Mouse (Mus musculus) cortical plate, adult 2 months (tissue): ENCODE data around the gene Usp22.

Experiments
- CTCF ChIP-seq: fragments of 200-500 bp; IDR thresholded peaks from 2 replicates; pipeline ENCODE4 v1.5.1; 2011; ENCODE audit warnings: mild to moderate bottlenecking, control low read depth, low read length; ENCODE audit not compliant: insufficient read depth; ENCODE audit errors: extremely low read depth
- POLR2A ChIP-seq: fragments of 200-500 bp; IDR thresholded peaks from 2 replicates; pipeline ENCODE4 v1.6.1; 2011; ENCODE audit warnings: mild to moderate bottlenecking, low read length, control low read depth; ENCODE audit not compliant: insufficient read depth; ENCODE audit errors: extremely low read depth

DNA sequence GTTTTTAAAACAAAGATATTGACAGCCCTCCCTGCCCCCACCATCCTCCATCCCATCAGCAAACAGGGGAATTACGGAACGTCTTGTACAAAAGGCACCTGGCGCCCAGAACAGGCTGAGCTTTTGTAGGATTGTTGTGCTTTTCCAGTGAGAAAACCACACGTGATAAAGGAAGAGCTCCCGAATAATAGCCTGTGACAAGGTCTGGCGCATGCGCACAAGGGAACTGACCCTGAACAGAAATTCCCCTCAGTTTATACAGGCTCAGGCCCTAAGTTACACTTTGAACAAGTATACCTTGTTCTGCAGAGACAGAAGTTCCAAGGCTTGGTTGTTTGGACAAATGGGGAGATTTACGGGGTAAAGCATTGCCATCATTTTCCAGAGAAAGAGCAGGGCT lies 29.3 kb downstream of the Usp22 start:
- no peak for TF ChIP-seq CTCF
- TF ChIP-seq POLR2A, result no peak
